Mouse (Mus musculus) erythroid progenitor cell, adult 5-6 weeks (primary cell): ENCODE results near the gene Jak1. TPM values are rescaled to one million over a fixed set of nuclear protein-coding genes. Genes with fewer than 3 reads are reported as not detected.
A peak's percentile ranks its signal among the peaks of the same experiment; 100 is the strongest.

Experiments used
- ATAC-seq: replicated peaks from 2 replicates; pipeline ENCODE4 v1.8.0; 2016; ENCODE audit warnings: moderate number of reproducible peaks, mild to moderate bottlenecking, moderate TSS enrichment, inconsistent platforms; ENCODE audit not compliant: poor library complexity, low FRiP score, severe bottlenecking
- total RNA-seq, 2 experiments: library from RNA; stranded (forward) in 1 of 2; stranded (reverse) in 1 of 2; fragments of 150-400 nt in 1 of 2; fragments of 186-747, 209-891 nt in 1 of 2; gene quantifications; 2 replicates each; pipeline versions ENCODE4 v1.2.3 to v1.2.4; 2015 to 2017; ENCODE audit warnings: low replicate concordance in 2 of 2

Gene Jak1
- total RNA-seq, 2 experiments from 2014 or later = 70.0 to 78.2 TPM

DNA sequence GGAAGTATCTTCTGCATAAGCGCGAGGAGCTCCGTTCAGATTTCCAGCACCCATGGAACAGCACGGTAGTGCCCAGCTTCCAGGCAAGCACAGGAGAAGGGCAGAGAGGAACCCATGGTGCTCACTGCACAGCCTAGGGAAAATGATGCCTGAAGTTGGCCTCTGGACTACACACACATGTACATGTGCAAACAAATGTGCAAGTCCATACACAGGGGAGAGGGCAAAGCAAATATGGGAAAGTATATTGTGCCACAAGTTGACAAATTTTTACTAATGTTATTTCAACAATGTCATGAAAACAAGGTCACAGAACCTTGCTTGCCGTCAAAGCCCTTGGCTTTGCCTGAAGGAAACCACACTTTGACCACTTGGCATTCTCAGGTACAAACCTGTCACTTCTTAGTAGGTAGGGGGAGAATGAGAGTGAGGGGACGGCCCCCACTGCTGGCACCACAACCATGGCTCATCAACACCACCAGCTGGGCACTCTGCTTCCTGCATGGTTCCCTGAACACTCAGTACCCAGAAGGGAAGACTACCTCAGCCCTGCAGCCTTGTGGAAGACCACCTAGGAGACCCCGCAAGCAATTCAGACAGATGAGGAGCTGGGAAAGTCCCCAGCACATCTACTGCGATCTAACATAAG, 65.5 kb downstream of the Jak1 start:
- ATAC-seq = no peak

DNA sequence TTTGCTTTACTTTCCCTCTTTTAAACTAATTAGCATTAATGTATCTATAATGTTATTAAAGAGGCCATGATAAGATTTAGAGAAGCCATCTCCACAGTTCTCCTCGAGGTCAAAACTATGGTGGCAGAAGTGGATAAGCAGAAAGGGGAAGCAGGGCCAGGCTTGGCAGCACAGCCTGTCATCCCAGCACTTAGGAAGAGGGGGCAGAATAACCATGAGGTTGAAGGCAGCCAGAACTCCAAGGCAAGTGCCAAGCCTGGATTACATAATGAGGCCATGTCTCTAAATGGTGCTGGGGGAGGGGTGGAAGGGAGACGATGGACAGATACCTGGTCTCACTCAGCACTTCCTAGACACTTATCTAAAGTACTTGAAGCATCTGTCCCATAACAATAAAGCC, 66.7 kb downstream of the Jak1 start:
- no peak for ATAC-seq

DNA sequence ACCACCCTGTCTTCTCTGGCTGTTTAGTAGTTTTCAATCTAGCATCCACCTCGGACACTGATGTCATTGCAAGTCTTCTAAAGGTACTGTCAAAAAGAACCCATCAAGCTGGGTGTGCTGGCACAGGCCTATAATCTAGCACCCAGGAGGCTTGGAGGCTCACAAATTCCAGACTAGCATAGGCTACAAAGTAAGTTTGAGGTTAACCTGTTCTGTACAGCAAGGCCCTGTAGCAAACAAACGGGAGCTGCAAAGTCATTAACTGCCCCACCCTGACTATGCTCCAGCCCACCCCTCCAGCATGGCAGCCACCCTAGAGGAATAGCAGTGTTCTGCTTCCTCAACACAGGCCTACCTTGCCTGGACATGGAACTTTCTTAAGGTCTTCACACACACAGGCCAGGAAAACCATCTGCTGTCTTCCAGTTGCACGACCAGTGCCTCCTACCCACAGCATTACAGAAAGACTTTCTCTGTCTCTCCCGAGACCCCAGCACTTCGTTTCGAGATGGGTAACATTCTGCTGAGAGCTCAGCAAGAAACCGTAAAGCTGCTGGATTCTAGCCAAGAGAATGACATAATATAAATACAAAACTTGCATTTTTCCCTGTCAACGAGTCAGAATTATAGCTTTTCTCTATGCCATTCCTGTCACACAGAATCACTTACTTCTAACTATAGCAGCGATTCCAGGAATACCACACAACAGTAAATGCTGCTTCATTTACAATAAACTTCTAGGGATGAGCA, 67.5 kb downstream of the Jak1 start:
- no peak for ATAC-seq

DNA sequence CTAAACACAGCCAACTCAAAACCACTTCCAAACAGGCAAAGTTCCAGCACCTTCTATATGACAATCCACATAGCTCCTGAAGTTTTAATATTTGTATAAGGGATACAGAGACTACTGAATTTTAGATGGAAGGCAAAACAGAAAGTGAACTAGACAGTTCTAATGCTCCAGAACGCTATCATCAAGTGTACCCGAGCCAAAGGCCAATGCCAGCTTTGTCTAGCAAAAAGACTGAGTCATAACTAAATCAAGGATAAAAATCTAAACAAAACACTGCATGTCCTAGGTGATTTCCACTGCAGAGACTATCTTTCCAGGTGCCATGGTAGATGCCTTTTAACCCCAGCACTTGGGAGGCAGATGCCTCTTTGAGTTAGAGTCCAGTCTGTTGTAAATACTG, 68.7 kb downstream of the Jak1 start:
- no peak for ATAC-seq

DNA sequence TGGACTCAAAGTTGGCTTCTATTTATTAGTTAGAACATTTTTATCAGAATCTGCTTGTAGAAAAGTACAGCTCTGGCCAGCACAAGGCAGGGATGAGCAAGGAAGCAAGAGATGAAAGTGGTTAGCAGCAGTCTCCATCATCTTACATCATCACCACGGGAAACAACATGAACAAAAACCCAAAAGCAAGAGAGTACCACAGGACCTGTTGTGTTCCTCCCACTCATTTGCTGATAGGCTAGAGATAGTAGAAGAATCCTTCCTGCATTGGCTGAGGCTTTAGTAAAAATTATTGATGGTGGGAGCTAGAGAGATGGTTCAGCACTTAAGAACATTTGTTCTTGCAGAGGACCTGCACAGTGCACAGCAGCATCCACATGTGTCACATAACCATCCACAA, 70.9 kb downstream of the Jak1 start:
- no peak for ATAC-seq

DNA sequence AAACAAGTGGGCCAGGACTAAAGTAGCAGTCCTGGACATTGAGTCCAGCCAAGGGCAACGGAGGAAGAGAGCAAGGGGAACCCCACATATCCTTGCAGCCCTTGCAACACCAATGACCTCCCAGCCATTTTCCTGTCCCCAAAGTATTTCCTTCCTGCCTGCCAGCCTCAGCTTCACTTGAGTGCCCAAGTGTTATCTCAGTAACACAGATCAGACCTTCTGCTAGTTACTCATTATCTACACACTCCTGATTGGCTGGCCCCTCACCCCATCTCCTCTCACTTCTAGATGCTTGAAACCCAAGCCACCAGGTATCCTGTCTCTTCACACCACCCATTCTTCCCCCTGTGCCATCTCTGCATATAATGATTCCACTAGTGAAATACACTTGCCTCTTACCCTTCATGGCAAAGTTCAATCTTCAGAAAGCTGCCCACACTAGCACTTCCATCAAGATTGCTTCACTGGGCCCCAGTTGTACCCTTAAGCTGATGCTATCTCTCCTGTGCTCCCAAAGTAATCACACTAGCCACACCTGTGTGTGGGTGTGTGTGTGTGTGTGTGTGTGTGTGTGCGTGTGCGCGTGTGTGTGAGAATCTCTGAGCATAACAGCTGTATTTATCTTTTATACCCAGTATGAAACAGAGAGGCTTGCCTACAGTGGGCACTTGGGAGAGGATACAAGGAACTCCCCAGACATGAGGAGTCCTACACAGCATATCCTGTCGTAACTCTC, 72.7 kb downstream of the Jak1 start:
- ATAC-seq = peak; percentile 86

DNA sequence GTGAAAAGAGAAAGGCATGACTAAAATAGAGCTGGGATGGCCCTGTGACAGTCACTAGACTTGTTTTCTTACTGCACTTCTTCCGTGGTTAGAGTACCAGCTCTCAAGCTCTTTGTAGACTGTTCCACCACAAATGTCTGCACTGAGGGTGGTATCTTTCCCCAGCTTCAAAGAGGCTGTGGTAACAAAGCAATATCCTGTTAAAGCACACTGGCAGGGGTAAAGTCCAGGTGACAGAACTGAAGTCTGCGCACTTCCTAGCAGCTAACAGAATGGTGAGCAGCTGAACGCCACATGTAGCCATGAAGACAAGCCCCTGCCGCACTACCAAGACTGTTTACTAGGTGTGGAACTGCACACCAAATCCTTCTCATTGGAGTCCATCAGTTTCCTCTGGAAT, 77.7 kb downstream of the Jak1 start:
- no peak for ATAC-seq

DNA sequence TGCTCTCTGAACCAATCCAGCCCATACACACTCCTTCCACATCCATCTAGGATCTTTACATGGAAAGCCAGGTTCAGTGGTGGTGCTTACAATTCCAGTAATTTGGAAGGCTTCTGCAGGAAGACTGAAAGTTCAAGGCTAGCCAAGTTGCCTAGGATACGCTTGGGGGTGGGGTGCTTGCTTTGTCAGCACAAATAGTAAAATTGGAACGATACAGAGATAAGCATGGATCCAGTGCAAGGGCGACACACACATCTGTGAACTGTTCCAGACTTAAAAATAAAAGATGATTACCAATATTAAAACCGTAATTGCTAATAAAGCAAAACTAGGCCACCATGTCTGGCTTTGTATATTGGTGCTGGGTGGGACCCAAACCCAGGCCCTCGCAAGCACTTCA, 78.5 kb downstream of the Jak1 start:
- no peak for ATAC-seq

DNA sequence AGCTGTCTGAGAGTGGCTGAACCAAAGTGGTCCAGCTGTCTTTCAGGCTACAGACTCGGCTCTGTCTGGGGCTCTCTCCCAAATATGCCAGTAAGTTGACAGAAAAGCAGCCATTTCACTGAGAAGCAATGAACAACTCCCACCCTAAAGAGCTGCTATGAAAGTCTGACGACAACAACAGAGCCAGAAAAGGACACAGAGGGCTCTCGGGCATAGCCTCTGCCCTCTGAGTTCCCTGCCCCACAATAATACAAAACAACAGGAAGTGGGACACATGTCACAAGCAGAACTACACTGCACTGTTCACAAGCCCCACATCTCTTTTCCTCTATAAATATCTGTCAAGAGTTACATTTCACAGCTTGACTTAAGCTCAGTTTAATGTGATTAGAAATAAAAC, 79.9 kb downstream of the Jak1 start:
- no peak for ATAC-seq

DNA sequence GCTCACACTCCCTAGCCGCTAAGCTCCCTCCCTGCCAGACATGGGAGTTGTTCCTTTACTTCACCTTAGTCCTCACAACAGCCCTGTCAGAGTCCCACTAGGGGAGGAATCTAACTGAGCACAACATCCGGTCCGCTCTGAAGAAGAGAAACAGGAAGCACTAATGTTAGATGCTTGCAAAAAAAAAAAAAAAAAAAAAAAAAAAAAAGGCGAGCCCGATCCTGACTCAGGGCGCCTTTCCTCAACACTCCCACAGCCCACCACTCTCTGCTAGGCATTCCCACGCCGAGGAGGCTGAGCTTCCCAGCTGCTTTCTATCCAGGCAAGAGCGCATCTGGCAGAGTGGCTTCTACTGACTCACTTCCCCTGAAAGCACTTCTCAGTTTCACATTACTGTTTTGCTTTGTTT, 82.5 kb downstream of the Jak1 start:
- no peak for ATAC-seq

DNA sequence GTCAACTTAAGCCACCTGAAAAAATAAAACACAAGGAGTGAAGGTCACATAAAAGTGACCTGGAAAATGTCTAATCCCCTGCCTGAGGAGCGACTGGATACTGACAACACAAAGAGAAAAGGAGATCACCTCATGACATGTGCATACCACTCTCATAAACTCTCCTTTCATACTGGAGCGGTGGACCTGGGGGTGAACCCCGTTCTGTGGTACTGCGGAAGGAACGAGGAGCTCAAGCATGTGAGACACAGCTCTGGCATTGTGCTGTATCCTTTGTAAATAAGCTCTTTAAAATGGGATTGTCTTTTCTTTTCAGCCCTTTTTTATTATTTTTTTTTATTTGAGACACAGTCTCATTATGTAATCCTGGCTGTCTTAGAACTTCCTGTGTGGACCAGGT, 84.4 kb downstream of the Jak1 start:
- no peak for ATAC-seq

DNA sequence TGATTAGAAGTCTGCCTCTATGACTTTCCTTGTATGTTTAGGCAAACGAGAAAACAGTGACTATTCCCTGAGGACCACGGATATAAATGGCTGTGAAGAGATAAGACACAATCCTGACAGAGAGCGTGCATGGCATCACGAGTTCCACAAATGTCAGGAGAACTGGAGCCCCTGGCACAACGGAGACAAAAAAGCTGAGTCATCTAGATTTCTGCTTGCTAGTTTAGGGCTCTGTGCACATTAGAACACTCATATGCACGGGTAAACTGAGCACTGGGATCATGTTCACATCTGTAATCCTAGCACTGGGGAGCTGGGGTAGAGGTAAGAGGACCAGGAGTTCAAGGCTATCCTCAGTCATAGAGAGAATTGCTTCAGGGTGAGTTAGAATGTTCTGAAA, 85.2 kb downstream of the Jak1 start:
- 0 out of 2 replicates have a peak, but pooled peaks have one; percentile 36 for ATAC-seq

DNA sequence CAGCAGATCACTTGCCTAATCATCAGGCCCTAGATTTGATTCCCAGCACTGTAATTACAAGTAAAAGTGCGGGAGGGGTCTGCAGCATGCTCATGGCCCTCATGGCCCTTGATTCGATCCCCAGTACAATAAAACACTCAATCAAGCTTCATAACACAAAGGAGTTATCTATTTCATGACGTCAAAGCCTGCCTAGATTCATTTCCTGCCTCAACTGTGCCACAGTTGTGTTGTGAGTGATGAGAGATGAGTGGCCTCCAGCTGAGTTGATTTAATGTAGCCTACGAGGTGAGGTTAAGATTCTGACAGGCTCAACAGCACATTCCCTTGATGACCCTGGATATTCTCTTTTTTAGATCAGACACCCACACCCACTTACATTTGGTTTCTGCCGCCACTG, 86.0 kb downstream of the Jak1 start:
- ATAC-seq = no peak

DNA sequence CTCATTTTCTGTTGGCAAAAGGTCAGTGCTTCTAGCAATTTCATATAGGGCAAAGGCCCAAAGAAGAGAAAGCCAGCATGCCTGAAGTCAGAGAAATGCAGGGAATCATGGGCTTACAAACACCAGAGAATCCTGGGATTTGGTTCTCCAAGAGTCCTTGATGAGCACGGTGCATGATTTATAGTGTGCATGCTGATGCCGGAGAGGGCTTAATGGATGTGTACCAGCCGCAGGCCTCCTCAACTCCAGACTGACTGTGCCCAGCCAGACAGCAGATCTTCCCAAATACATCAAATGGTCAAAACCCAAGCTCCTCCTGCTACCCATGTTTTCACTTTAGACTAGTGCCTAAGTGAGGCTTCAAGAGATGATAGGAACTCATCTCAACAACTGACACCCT, 87.3 kb downstream of the Jak1 start:
- no peak for ATAC-seq

DNA sequence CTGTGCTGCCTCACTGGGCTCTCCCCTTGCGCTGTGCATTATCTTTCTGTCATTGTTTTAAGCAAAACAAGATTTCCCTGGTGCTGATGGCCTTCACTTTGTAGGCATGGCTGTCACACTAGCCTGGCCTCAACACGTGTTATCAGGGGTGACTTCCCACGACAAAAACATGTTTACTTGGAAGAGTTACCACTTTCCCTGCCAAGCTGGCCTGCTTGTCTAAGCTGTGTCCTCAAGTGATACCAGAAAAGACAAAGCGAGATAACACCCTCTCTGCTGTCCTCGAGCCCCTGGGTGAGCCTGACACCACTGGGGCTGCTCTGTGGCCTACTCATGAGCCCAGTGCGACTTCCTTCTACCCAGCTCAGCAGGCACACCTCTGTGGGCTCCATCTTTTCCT, 89.0 kb downstream of the Jak1 start:
- no peak for ATAC-seq

DNA sequence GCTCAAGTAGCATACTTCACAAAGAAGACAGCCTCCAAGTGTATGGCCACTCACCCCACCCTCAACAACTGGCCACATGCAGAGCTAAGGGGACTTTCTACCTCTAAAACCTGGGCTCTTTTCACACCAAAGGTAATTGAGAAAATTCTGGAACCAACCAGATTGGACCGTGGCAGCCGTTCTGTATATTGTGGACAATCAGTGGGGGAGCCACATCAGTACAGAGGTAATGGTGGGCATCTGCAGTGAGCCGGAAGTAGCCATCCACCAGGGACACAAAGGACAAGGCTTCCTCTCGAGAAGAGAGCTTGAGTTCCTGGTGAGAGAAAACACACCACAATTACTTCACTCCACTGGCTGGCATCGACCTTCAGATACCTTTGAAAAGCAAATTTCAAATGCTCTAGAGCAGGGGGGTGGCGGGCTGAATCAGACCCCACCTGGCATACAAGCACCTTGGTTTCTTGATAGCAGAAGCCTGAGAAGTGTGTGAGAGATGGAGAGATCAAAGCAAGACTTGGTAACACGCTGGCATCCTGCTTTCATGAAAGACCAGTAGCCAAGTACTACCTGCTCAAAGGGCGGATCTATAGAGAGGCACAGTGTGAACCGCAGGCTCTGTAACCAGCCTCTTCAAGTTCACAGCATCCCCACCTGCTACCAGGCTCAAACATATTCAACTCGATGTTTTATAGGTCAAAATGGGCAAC, 90.0 kb downstream of the Jak1 start:
- no peak for ATAC-seq

DNA sequence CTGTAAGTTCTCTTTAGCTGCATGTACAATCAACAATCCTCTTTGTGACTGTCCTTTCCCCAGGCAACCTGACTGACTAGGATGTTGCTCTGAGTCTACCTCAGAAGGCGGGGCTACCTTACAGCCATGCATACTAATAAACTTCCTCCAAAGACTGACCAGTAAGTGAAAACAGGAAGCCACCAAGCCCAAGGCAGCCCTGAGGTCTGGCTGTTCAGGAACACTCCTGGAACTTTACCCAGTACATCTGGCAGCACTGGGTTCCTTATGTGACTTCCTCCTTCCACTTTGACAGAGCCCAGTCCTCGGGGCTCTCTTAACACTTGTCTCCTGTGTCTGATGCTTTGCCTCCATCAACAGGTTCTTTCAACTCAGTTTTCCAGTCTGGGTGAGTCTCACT, 92.3 kb downstream of the Jak1 start:
- no peak for ATAC-seq

DNA sequence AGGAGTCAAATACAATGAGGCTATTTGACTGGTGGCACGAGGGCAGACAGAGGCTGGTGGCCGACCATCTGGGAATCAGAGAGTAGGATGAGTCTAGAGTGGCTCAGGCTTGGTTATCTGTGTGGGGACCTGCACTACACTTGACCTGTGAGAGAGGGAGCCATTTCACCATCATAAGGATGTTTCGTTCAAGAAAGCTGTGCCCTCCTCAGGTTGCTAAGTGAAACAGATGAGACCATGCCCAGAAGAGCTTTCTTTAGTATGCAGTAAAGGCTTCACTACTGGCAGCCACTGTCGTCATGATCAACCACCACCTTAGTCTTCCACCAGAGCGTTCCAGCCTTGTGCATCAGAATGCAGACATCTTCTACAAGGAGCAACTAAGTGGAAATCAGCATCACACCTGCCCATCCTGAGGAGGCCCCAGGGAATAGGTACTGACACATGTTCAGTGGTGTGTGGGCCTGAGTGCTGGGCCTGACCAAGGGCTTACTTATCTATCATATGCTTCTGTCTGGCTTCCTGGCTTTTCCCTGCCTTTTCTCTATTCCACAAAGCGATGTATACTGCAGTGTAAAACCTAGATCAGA, 96.8 kb downstream of the Jak1 start:
- ATAC-seq = peak; percentile 61

DNA sequence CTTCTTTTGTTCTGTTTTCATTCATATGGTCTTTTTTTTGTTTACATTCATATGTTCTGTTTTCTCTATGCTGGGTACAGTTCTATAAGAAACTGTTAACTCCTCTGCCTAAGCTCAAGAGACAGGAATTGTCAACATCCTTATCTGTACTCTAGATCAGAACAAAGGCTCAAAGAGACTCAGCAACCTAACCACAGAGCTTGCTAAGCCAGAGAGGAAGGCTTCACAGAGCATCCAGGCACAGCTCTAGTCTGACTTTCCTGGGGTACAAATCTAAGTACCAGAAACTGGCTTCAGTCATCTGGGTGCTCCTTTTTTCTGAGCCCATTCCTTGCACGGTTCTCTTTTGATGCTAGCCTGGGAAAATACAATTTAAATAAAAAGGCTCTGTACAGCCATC, 97.3 kb downstream of the Jak1 start:
- no peak for ATAC-seq

DNA sequence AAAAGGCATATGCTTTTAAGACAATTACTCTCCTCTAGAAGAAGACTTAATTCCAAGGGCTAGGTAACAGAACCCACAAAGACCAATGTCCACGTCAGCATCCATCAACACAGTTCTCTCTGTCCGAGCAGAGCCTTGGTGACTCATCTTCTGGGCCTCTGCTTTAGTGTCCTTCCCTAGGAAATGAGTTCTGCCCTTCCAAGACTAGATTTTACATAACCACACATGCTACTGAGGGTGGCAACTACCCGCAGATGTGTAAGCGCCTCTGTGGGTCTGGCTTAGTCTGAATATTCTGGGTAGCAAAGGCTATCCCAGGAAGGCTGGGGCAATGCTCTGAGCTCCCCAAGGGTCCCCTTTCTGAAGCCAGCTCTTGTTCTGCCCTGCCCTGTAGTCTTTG, 99.3 kb downstream of the Jak1 start:
- no peak for ATAC-seq
